Mouse (Mus musculus) liver, embryonic 13.5 days (tissue): ENCODE data around the gene Nanos1. TPM values are rescaled to one million over a fixed set of nuclear protein-coding genes. Genes with fewer than 3 reads are reported as not detected.

Source experiments
- ATAC-seq: fragments of 200-750 bp; cut with Nextera tagmentation; 2 replicates; pipeline ENCODE4 v1.8.0; 2017; ENCODE audit warnings: low read depth, mild to moderate bottlenecking, moderate number of reproducible peaks, moderate library complexity
- DNase-seq: peaks from one replicate; pipeline ENCODE4 v3.0.0; 2022
- H3K27ac ChIP-seq: fragments of 300-500 bp; sonication (generic); 2 replicates; pipeline ENCODE4 v1.5.1; 2015; ENCODE audit warnings: moderate library complexity, mild to moderate bottlenecking, inconsistent platforms
- H3K27me3 ChIP-seq: fragments of 300-500 bp; sonication (generic); 2 replicates; pipeline ENCODE4 v1.6.1; 2015; ENCODE audit warnings: mild to moderate bottlenecking, inconsistent platforms
- H3K36me3 ChIP-seq: fragments of 300-500 bp; sonication (generic); 2 replicates; pipeline ENCODE4 v1.6.1; 2015; ENCODE audit warnings: mild to moderate bottlenecking, inconsistent platforms
- H3K4me1 ChIP-seq: fragments of 300-500 bp; sonication (generic); replicated peaks from 2 replicates; pipeline ENCODE4 v1.6.1; 2015; ENCODE audit warnings: inconsistent platforms
- H3K4me2 ChIP-seq: fragments of 300-500 bp; sonication (generic); 2 replicates; pipeline ENCODE4 v1.6.1; 2015; ENCODE audit warnings: inconsistent platforms, mild to moderate bottlenecking, moderate library complexity
- H3K4me3 ChIP-seq: fragments of 300-500 bp; sonication (generic); replicated peaks from 2 replicates; pipeline ENCODE4 v1.5.1; 2015; ENCODE audit warnings: mild to moderate bottlenecking, inconsistent platforms
- H3K9ac ChIP-seq: fragments of 300-500 bp; sonication (generic); 2 replicates; pipeline ENCODE4 v1.6.1; 2015; ENCODE audit warnings: mild to moderate bottlenecking, inconsistent platforms
- H3K9me3 ChIP-seq: fragments of 300-500 bp; sonication (generic); replicated peaks from 2 replicates; pipeline ENCODE4 v1.6.1; 2016; ENCODE audit warnings: inconsistent platforms
- WGBS: fragments of 180-500 bp; shearing (Covaris S2); methylation state at CpG from one replicate; pipeline ENCODE4 v1.1.7; 2015; ENCODE audit not compliant: insufficient replicate concordance; 5-methylcytosine and 5-hydroxymethylcytosine counted together
- polyA plus RNA-seq: library from polyadenylated mRNA; unstranded; fragments of >200 nt; fragmentation: Nextera tagmentation; extraction: Ambion mirVana; gene quantifications from 2 replicates; pipeline ENCODE4 v1.2.1, GENCODE M21; 2015

The Nanos1 gene
- polyA plus RNA-seq, 1 experiment from 2014 or later = 0.91 TPM

DNA sequence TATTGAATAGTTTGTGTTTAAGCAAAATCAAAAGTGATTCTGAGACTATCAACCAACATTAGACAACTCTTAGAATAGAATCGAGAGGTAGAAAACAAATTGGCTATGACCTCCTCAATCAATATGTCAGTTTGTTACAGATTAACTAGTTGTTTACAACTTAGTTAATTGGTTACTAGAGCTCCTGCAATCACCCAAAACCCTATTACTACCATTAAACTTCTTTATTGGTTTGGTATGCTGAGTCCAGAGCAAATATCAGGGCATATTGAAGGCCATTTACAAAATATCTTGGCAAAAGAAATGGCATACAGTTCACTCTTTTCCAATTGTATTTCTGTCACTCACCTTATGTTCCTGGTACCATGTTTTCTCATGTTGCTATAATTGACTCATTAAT, 8.0 kb upstream of the Nanos1 start:
- 62% methylated on average over 1 of the region's 1 CpGs for WGBS
- H3K4me3 ChIP-seq = no peak overlapping the region
- H3K4me1 ChIP-seq = peaks cover 21% of the 10 kb centered on the region
- H3K9me3 ChIP-seq = no peaks in the 10 kb centered on the region
- H3K36me3 ChIP-seq = no peaks in the 10 kb centered on the region
- DNase-seq = no peak
- no peak overlapping the region for H3K9ac ChIP-seq
- ATAC-seq = no peak
- H3K4me2 ChIP-seq = no peak overlapping the region
- no peak overlapping the region for H3K27ac ChIP-seq
- H3K27me3 ChIP-seq = 0 out of 2 replicates have a peak, but pooled peaks cover 3% of the 10 kb centered on the region

DNA sequence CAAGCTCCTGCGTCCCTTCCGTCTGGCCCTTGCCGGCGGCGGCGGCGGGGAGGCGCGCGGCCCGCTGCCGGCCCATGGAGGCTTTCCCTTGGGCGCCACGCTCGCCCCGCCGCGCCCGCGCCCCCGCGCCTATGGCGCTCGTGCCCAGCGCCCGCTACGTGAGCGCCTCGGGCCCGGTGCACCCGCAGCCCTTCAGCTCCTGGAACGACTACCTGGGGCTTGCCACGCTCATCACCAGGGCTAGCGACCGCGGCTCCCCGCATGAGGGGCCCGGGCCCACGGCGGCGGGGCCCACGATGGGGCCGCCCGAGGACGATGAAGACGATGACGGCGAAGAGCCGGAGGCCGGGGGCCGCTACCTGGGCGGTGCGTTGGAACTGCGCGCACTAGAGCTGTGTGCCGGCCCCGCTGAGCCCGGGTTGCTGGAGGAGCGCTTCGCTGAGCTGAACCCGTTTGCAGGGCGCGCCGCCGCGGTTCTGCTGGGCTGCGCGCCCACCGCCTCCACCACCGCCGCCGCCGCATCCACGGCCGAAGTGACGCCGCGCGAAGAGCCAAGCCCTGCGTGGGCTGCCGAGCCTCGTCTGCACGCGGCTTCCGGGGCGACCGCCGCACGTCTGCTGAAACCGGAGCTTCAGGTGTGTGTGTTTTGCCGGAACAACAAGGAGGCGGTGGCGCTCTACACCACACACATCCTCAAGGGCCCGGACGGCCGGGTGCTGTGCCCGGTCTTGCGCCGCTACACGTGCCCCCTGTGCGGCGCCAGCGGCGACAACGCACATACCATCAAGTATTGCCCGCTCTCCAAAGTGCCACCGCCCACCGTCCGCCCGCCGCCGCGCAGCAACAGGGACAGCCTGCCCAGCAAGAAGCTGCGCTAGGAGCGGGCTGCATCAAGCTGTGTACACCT, 658 bp downstream of the Nanos1 start:
- H3K27me3 ChIP-seq = peaks cover 44% of the 10 kb centered on the region
- ATAC-seq (peak; percentile 43), DNase-seq (peak; percentile 42)
- H3K4me2 ChIP-seq = peak overlapping the region; percentile 100
- H3K9me3 ChIP-seq = no peaks in the 10 kb centered on the region
- peak overlapping the region; percentile 80 for H3K4me3 ChIP-seq
- H3K4me1 ChIP-seq = peaks cover 33% of the 10 kb centered on the region
- H3K27ac ChIP-seq = peak overlapping the region; percentile 68
- peaks cover 15% of the 10 kb centered on the region for H3K36me3 ChIP-seq
- H3K9ac ChIP-seq = peak overlapping the region; percentile 83
- under 1% methylated on average over 110 of the region's 115 CpGs for WGBS

DNA sequence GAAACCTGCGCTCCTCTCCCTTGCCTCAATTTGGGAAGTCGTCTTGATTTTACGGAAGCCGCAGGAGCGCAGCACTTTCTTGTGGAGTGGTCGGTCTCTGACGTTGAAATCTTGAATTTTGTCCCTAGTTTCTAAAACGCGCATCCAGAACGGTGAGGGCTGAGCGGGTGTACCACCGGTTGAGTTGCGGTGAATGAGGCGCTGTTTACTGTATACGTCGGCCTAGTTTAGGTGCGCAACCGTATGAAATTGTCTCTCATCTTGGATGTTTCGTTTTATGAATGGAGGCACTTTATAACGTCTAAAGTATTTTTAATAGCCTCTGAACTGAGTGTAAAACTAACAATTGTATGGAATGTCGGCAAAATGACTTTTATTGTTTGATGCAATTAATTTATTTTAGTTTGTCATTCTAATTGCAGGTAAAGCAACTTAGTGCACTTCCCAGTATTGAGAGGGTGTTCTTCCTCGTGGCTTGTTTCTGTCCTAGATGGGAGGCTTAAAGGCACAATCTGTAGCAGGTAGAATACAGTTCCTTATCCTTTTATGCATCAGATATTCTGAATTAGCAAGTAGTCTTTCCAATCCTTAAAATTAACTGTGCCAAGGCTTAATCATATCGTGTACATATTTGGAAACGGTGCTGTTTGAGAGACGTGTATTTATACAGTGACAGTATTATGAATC, 1.5 kb downstream of the Nanos1 start:
- H3K27me3 ChIP-seq = peaks cover 44% of the 10 kb centered on the region
- 6% methylated on average over 25 of the region's 25 CpGs for WGBS
- H3K9me3 ChIP-seq = no peaks in the 10 kb centered on the region
- H3K4me2 ChIP-seq = peak overlapping the region; percentile 100
- DNase-seq (no peak), ATAC-seq (no peak)
- peak overlapping the region; percentile 80 for H3K4me3 ChIP-seq
- H3K9ac ChIP-seq = peak overlapping the region; percentile 83
- peaks cover 33% of the 10 kb centered on the region for H3K4me1 ChIP-seq
- peaks cover 19% of the 10 kb centered on the region for H3K36me3 ChIP-seq
- H3K27ac ChIP-seq = peak overlapping the region; percentile 68; the same call in 1 of the 2 replicates

DNA sequence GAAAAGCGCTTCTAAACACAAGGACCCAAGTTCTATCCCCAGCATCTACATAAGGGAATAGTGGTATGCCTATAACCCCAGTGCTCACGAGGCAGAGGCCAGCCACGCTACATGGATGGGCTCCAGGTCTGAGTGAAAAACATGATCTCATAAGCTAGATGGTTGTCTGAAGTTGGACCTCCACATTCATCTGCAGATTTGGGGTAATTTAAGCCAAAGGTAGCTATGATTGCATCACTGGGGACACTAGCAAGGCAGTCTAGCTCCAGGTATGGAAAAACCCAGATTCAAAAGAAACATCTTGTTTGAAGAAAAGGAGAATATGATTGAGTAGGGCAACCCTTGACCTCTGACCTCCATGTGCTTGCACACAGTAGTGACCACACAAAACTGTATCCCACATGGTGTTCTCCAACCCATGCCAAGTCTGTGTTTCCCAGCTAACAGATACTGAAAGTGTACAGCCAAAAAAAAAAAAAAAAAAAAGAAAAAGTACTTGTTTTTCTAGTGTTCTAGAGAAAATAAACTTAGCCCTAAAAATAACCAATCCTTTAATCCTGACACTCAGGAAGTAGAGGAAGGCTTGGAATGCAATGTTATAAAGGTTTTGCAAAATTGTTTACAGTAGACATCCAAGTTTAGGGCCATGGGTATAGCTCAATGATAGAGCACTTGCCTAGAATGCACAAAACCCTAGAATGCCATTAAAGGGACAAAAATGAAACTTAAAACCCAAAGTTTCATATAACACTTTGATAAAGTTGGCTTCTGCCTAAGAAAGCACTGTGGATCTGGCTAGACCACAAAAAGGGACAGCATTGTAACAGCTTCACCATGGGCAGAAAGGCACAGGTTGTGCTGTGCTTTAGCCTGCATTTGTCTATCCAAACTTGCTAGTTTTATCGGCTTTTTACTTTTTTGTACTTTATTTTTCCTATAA, 3.4 kb downstream of the Nanos1 start:
- Histone ChIP-seq H3K4me3 (no peak overlapping the region), H3K27ac (no peak overlapping the region), H3K27me3 (peaks cover 35% of the 10 kb centered on the region), H3K4me1 (peaks cover 33% of the 10 kb centered on the region), H3K9me3 (no peaks in the 10 kb centered on the region), H3K9ac (no peak overlapping the region), H3K4me2 (no peak overlapping the region), H3K36me3 (peaks cover 37% of the 10 kb centered on the region)
- DNase-seq (no peak), ATAC-seq (no peak)
- WGBS = 76% methylated on average over 4 of the region's 4 CpGs

DNA sequence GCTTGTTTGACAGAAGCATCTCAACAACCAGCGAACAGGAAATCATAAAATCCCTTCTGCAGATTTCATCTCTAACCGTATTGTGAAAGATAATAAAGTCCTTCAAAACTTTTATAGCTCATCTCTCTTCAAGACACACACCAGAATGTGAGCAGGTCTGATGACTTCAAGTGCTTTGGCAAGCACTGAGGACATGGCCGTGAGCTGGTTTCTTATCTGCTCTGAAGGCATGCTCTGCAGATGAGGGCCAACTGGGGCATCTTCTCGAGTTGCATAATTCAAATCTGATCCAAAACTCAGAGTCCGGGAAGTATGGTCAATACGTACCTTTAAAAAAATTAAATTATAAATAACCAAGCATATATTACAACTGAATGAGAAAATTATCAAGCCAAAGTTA, 17.6 kb downstream of the Nanos1 start:
- Histone ChIP-seq H3K27ac (no peak overlapping the region), H3K4me2 (no peak overlapping the region), H3K9ac (no peak overlapping the region), H3K27me3 (no peaks in the 10 kb centered on the region), H3K36me3 (peaks cover 82% of the 10 kb centered on the region), H3K4me1 (no peaks in the 10 kb centered on the region), H3K9me3 (no peaks in the 10 kb centered on the region), H3K4me3 (no peak overlapping the region)
- DNase-seq (no peak), ATAC-seq (no peak)
- 75% methylated on average over 6 of the region's 6 CpGs for WGBS

DNA sequence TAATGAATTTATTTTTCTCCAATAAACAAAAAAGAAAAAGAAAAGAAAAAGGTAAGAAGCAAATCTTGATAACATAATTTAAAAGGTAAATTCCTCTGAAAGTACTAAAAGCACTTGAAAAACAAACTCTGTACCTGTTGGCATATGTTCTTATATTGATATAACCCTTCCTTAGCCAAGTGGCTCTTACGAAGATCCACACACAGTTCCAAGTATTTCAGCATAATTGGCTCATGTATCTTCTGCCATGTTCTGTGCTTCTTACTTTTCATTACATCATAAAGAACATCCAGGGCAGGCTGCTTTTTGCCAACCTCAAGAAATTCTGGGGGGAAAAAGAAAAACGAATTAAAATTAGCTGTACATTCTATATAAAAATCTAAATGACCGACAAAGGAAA, 26.2 kb downstream of the Nanos1 start:
- no peak for DNase-seq
- Histone ChIP-seq H3K27ac (no peak overlapping the region), H3K4me3 (no peak overlapping the region), H3K4me2 (no peak overlapping the region), H3K27me3 (no peaks in the 10 kb centered on the region), H3K36me3 (peaks cover 61% of the 10 kb centered on the region), H3K4me1 (peaks cover 39% of the 10 kb centered on the region), H3K9ac (no peak overlapping the region), H3K9me3 (no peaks in the 10 kb centered on the region)
- ATAC-seq = no peak
- WGBS = 78% methylated on average over 3 of the region's 3 CpGs

DNA sequence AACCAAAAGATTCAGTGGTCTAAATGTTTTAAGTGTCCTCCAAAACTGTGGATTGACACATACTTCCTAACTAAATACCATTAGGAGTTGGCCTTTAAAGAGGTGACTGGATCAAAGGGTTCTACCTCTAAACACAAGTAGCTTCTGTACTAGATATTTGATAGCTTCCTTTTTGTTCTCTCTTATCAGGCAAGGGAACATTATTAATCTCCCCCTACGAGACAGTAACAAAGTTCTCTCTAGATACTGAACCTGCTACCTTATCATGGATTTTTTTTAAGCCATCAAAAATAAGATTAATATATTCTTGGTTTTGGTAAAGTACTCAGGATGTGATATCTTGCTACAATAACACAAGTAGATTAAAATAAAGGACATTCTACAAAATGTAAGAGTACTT, 28.9 kb downstream of the Nanos1 start:
- Histone ChIP-seq H3K27ac (no peak overlapping the region), H3K4me2 (no peak overlapping the region), H3K4me1 (peaks cover 52% of the 10 kb centered on the region), H3K4me3 (no peak overlapping the region), H3K9ac (peak overlapping the region; percentile 10; the same call in 1 of the 2 replicates), H3K9me3 (no peaks in the 10 kb centered on the region), H3K36me3 (peaks cover 43% of the 10 kb centered on the region), H3K27me3 (no peaks in the 10 kb centered on the region)
- WGBS = 22% methylated on average over 1 of the region's 1 CpGs
- DNase-seq (no peak), ATAC-seq (no peak)

DNA sequence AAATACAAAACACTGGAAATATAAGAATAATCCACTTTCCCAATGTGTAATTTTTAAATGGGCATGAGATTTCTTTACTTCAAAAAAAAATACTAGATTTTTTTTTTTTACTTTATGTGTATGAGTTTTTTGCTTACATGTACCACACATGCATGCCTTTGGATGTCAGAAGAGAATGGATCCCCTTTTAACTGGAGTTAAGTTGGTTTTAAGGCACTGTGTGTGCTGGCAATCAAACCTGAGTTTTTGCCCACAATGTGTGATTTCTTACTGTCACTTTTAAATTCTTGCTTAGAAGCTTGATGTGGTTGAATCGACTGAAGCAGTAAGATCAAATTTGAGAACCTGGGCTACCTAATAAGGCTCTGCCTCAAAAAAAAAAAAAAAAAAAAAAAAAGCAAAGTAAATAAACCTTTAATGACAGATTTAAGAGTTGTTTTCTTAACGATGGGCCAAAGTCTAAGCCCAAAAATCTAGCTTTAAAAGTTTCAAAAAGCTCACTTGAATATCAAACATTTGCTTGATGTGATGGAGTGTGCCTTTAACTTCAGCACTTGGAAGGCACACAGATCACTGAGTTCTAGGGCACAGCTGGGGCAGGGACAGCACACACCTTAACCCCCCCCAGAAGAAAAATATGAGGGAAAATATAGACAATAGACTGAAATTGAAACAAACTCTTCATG, 31.8 kb downstream of the Nanos1 start:
- ATAC-seq = no peak
- peak overlapping the region; percentile 58; the same call in 1 of the 2 replicates for H3K27ac ChIP-seq
- peak overlapping the region; percentile 72 for H3K4me2 ChIP-seq
- H3K4me3 ChIP-seq = peak overlapping the region; percentile 100
- peaks cover 58% of the 10 kb centered on the region for H3K4me1 ChIP-seq
- H3K36me3 ChIP-seq = peaks cover 21% of the 10 kb centered on the region
- WGBS = 41% methylated on average over 2 of the region's 2 CpGs
- H3K9me3 ChIP-seq = no peaks in the 10 kb centered on the region
- DNase-seq = no peak
- no peaks in the 10 kb centered on the region for H3K27me3 ChIP-seq
- peak overlapping the region; percentile 100 for H3K9ac ChIP-seq

DNA sequence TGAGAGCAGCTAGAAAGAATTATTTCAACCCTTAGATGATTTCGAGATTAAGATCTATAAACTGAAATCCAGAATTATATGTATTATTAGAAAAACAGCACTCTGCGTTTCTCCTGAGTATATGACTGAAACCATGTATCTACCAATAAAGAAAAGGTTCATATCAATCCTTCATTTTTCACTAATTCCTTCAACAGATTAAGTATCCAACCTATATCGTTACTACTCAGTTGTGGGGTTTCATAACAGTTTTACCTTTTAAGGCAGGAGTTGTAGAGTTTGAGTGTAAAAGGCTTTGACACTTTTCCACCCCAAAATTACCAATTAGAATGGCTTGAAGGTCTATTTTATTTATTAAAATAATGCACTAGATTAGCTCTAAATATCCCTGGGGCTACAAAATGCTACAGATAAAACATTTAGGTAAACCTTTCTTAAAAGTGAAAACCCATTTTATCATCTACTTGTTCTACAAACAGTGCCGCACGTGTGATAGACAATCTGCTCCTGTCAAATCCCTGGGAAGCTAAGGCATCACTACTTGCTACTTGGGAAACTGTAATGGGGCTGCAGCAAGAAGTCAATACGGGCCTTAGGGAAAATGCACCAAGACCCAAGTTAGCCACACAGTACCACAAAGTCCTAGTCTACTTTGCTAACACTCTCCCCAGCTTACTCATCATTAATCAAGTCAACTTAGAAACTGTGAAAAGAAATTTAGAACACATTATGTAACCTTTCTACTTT, 32.6 kb downstream of the Nanos1 start:
- H3K9me3 ChIP-seq = no peaks in the 10 kb centered on the region
- peaks cover 16% of the 10 kb centered on the region for H3K36me3 ChIP-seq
- peak overlapping the region; percentile 81 for H3K4me2 ChIP-seq
- H3K4me1 ChIP-seq = peaks cover 53% of the 10 kb centered on the region
- H3K4me3 ChIP-seq = peak overlapping the region; percentile 100
- H3K9ac ChIP-seq = peak overlapping the region; percentile 100
- ATAC-seq = no peak
- DNase-seq = no peak
- no peaks in the 10 kb centered on the region for H3K27me3 ChIP-seq
- peak overlapping the region; percentile 34; the same call in 1 of the 2 replicates for H3K27ac ChIP-seq
- 24% methylated on average over 6 of the region's 6 CpGs for WGBS

DNA sequence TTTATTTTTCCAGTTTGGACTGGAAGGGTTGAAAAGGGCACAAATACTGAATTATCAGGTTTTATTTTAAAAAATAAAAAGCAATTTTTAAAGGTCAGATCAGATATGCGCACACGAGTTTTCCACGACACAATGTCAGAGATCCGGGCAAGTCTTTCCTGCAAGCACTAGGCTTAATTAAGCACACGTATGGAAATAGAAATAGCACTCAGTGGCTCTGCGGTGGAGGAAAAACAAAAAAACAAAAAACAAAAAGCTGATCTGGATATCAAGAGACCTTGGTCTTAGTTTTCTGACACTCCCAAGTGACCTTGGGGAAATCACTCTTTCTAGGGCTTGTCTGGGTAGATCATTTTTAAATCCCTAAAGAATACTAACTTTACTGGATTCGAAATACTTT, 33.7 kb downstream of the Nanos1 start:
- Histone ChIP-seq H3K4me2 (peak overlapping the region; percentile 95), H3K9me3 (no peaks in the 10 kb centered on the region), H3K4me1 (peaks cover 47% of the 10 kb centered on the region), H3K9ac (peak overlapping the region; percentile 100), H3K4me3 (peak overlapping the region; percentile 100), H3K27me3 (no peaks in the 10 kb centered on the region), H3K36me3 (peaks cover 7% of the 10 kb centered on the region), H3K27ac (peak overlapping the region; percentile 99)
- no peak for DNase-seq
- WGBS = 1% methylated on average over 7 of the region's 7 CpGs
- no peak for ATAC-seq
